Mouse (Mus musculus): ENCODE results near the gene Tnrc6a. TPM values are rescaled to one million over a fixed set of nuclear protein-coding genes. Genes with fewer than 3 reads are reported as not detected.
"Not testable (repeated sequence)": the region's sequence is repeated elsewhere in the genome, so short reads cannot be mapped to it uniquely, and the experiment has no call there.

Tnrc6a gene
- 10 to 100 TPM; 42.7 to 45.6 TPM for total RNA-seq (2021)
- long read RNA-seq, experiment 1, partial matches to known transcripts: 3 of 8 reads
- long read RNA-seq, experiment 1, other reads (novel, unspliced or antisense): 5 of 8 reads
- long read RNA-seq, experiment 2, full-length matches to known transcripts: 3 of 7 reads
- long read RNA-seq, experiment 2, partial matches to known transcripts: 3 of 7 reads
- long read RNA-seq, experiment 2, other reads (novel, unspliced or antisense): 1 of 7 reads

DNA sequence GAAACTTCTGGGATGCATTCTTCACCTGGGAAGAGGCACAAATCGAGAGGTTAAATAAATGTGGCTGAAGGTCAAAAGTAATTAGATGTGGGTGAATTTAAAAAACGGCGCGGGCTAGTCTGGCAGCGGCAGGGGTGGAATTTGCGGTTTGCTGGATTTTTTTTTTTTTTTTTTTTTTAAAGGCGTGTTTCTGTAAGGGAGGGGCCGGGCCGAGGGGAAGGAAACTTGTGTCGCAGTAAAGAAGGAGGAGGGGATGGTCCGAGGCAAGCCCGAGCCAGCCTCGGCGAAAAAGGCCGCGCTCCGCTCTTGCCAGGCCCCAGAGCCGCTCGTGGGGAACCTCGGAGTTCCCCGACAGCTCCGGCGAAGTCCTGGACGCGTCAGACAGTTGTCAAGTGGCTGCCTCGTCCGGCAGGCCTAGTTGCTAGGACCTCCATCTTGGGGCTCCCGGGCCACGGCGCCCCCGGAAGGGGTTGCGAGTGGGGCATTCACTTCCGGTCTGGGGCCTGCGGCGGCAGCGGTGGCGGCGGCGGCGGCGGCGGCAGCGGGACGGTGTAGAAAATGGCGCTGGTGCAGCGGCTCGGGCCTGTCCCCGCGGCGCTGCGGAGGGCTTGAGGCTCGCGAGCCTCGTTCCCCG is at the start of gene Tnrc6a:
Tnrc6a (plus strand) TSS at position 221 of the 634 bp plus-strand sequence.
- peak; percentile 94 to 95 for DNase-seq
- intact Hi-C loops (cut with DNase I): loop anchor here (5.0 kb wide), 1 partner anchor 36 kb away; no protein-coding TSS in a partner anchor

DNA sequence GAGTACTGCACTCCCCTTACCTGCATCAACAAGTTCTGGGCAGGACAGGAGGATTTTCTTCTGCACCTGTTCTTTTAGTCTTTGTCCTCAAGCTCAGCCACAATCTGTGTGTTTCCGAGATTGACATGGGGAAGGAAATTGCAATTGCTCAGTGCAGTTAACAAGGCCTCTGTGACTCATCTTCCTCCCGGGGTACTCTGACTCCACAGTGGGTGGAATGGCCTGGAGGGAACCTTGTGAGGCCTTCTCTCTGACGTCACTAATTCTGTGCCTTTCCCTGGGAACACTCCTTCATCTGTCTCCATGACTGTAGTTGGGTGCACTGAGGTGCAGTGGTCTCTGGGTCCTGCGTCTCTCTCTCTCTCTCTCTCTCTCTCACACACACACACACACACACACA is 41.4 kb upstream of the Tnrc6a start:
- no peak for DNase-seq
- intact Hi-C loops (cut with DNase I): no loop called here

DNA sequence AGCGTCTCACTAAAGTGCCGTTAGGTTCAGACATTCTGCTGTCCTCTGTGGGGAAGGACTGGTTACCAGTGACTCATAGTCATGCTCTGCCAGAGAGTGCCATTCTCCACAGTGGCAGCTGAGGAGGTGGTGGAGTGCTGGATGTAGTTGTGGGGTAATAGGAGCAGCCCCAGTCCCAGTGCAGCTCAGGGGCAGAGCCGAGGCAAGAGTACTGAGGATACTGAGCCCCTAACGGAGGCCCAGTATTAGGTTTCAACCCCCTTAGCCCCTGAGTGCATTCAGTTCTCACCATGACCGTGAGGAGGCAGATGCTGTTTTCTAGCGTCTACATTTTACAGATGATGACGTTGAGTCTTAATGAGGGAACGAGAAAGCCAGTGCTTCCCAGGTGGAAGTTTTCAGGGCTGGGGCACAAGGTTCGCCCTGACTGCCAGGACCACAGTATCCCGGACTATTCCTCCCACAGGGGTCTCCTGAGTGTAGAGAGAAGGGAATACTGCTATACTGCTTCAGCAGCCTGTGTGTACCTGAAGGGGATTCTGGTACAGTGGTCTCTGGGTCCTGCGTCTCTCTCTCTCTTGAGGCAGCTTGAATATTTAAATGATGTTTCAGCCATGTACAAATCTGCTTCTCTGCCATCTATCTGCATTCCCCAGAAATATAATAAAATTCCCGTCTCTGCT is 40.1 kb upstream of the Tnrc6a start:
- DNase-seq: no peak
- intact Hi-C loops (cut with DNase I): no loop called here

DNA sequence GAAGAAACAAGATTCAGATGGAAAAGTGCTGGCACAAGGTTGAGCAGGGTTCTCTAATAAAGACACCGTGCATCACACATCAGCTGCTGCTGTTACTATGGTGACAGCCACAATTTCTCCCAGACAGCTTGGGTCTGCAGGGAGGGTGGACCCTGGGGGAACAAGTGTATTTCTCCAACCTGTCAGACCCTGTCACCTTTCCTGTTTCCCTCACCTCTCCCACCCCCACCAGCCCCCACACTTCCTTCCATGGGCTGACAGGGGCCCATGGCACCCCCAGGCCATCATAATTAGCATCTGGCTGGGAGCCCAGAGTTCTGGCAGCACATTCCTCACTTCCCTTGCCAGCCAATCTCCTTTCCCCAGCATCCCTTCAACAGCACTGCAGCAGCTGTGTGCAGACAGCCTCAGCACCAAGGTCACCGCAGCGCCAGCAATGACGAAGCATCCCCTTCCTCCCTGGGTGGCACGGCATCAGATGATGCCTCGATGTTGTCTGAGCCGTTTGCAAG is 39.4 kb upstream of the Tnrc6a start:
- DNase-seq: peak; percentile 47 to 60
- intact Hi-C loops (cut with DNase I): no loop called here

DNA sequence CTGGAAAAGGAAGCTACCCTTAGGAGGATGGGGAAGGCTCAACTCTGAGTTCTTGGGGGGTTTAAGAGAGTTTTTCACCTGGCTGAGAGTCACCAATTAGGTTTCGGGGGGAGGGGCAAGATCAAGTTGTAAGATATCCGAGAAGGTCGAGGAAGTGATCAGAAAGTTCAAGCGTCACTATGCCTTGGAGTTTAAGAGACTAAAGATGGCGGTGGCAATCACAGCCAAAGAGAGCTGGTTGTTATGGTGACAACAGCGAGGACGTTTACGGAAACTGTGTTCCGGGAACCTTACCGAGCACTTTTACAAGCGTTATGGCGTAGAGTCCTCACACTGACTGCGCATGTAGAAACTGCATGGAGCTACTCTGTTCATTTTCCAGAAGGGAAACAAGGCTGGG is 39.0 kb upstream of the Tnrc6a start:
- DNase-seq: no peak
- intact Hi-C loops (cut with DNase I): loop anchor here (5.0 kb wide), 1 partner anchor 38 kb away; the partner anchor contains the start of gene Tnrc6a

DNA sequence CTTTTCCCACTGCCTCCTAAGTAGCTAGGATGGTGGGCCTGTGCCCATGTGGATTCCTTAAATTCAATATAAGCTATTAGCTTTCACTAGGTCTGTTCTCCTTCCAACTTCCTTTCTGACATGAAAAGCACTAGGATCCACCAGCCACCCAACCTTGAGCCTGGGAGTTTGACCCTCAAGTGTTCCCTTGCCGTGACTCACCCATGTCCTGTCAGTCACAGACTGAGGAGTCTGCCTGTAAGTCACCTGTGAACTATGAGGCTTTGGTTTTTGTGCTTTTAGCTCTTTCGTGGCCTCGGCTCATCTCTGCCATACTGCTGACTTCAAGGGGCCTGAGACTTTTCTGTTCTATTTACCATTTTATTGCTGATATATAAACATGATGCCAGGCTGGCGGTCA is 34.8 kb upstream of the Tnrc6a start:
- DNase-seq: no peak
- intact Hi-C loops (cut with DNase I): loop anchor here (5.0 kb wide), 1 partner anchor 33 kb away; the partner anchor contains the start of gene Tnrc6a

DNA sequence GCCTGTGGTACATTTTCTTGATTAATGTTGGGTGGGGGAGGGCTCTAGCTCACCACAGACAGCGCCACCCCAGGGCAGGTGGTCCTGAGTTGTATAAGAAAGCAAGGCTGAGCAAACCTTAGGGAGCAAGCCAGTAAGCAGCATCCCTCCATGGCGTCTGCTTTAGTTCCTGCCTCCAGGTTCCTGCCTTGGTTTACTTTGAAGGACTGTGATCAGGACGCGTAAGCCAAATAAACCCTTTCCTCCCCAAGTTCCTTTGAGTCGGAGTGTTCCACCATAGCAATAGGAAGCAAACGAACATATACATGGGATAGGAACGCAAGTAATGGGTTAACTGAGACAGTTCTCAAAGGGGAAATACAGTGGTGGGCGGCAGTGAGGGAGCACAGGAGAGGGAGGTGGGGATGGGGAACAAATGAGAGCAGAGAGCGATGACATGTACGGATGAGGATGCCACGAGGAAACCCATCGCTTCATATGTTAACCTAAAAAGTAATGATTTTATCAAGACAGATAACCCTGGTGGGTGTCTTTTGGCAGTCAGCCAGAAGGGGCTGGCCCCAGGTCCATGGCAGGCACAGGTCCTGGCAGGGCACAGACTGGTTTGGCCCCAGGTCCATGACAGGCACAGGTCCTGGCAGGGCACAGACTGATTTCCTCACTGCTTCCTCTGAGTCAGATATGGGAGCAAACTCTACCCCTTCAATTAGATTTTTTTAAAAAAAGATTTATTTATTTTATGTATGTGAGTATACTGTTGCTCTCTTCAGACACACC is 27.2 kb upstream of the Tnrc6a start:
- intact Hi-C loops (cut with DNase I): no loop called here
- peak in 1 of 2 experiments; percentile 28 for DNase-seq

- intact Hi-C loops (cut with DNase I): no loop called here
Measured at GRCm38 (mm10) chr7:123097891-123098750, 25.6 kb upstream of the Tnrc6a start.

GRCm38 (mm10) chr7:123101295-123101694 is 22.4 kb upstream of the Tnrc6a start:
- intact Hi-C loops (cut with DNase I): no loop called here
- DNase-seq: no peak

More at GRCm38 (mm10) chr7:123097891-123098750, 25.6 kb upstream of the Tnrc6a start:
- peak; percentile 82 to 83 for DNase-seq

DNA sequence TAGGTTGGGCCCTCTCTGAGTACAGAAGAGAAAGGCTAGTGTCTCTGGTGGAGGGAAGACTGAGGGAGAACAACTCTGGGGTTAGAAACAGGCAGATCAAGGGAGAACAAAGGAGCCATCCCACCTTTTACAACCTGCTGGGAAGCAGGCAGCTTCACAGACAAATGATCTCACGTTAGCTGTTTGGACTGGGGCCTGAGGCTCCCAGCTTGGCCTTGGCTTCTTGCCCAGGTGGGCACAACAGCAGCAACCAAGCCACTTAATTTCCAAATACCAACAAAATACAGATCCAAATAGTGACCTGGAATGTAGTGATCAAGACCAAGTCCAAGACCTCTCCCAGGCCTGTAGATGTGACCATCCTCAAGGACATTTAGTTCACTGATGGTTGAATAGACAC is 18.3 kb upstream of the Tnrc6a start:
- DNase-seq; intact Hi-C loops (cut with DNase I): not testable (repeated sequence)

DNA sequence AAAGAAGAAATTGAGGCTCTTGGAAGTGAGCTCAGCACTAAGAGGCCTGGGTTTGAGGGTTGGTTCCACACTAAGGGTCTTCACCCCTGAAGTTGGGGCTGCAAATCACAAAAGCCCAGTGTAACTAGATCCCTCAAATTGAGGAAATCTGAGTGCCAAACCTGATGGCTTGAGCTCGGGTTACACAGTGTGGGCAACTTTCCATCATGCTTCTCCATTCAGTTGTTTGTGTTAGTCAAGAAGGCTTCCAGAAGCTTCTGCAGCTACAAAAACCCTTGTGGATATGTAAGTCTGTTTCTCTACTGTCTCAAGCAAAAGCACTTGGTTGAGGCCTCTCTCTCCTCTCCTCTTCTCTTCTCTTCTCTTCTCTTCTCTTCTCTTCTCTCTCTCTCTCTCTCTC is 17.8 kb upstream of the Tnrc6a start:
- intact Hi-C loops (cut with DNase I): no loop called here
- no peak for DNase-seq

GRCm38 (mm10) chr7:123106326-123106725 is 17.4 kb upstream of the Tnrc6a start:
- intact Hi-C loops (cut with DNase I): no loop called here
- no peak for DNase-seq

GRCm38 (mm10) chr7:123108058-123109055 is 15.3 kb upstream of the Tnrc6a start:
- intact Hi-C loops (cut with DNase I): no loop called here
- DNase-seq: no peak

DNA sequence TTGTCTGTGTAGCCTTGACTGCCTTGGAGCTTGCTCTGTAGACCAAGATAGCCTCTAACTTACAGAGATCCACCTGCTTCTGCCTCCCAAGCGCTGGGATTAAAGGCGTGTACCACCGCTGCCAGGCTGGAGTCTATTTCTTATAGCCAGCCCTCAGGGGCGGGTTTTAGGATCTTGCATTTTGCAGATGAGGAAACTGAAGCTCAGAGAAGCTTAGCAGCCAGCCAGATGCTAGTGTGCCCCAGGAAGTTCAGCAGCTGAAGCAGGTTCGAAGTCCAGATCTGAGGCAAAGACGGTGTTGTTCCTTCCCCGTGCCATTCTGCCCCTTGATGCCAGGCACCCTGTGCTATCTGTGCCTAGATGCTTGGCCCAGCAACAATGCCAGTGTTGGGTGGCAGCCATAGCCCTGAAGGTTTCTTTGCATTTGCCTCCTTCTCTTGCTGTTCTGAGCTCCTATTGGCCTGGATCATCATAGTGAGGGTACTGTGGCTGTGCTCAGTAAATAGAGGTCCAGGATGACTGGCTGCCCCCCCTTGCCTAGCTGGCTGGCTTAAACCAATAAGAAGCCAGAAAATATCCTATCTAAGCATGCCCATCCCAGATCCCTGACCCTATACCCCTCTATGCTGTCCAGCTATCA is 14.2 kb upstream of the Tnrc6a start:
- DNase-seq: no peak

DNA sequence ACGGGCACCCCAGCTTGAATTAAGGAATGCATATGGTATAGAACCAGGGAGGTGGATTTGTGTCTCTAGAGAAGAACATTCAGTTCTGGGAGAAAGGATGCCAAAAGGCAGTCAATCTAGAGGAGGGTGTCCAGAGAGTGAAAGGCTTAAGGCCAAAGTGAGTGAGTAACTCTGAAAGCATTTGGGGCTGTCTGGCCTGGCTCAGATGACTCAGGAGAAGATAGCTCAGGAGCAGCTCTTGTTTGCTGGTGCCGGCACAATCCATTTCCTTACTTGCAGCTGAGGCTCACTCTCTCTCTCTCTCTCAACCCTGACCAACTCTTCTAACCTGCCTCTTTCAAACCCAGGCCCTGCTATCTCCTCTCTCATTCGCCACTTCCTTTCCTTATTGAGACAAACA is 13.6 kb upstream of the Tnrc6a start:
- peak; percentile 42 to 53 for DNase-seq
- intact Hi-C loops (cut with DNase I): no loop called here

More for the DNA sequence above, 14.2 kb upstream of the Tnrc6a start:
- intact Hi-C loops (cut with DNase I): no loop called here

- intact Hi-C loops (cut with DNase I): no loop called here
- DNase-seq: no peak
Measured at GRCm38 (mm10) chr7:123113590-123113989, 10.1 kb upstream of the Tnrc6a start.

DNA sequence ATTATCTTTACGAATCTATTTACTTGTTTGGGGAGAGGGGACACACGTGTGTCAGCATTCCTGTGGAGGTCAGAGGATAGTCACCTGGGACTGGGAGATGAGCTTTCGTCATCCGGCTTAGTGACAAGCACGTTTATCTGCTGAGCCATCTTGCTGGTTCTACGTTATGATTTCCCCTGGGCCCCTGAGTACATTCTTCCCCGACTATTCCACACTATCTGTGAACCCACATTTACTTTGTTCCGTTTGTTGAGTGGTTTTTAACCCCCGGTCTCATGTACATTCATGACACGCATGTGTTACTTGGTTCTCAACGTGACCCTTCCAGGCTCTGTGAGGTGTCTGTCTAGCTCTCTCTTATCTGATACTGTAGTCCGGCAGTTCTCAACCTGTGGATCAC is 6.9 kb upstream of the Tnrc6a start:
- intact Hi-C loops (cut with DNase I): no loop called here
- no peak for DNase-seq

GRCm38 (mm10) chr7:123117209-123117608 is 6.5 kb upstream of the Tnrc6a start:
- DNase-seq: no peak
- intact Hi-C loops (cut with DNase I): no loop called here
